Mouse (Mus musculus) cerebellum, adult 2 months (tissue): ENCODE measurements at regions not wholly inside any gene's neighbourhood (a gene's known extent, or its start where the extent isn't known, plus 50 kb on each side); places are given as distances from the start of the nearest gene placed in this dataset.

ENCODE experiments used
- CTCF ChIP-seq: fragments of 200-500 bp; IDR thresholded peaks from 2 replicates; pipeline ENCODE4 v1.5.1; 2011; ENCODE audit warnings: low read depth, mild to moderate bottlenecking, control low read depth, low read length, moderate library complexity, borderline replicate concordance; ENCODE audit not compliant: insufficient read depth
- POLR2A ChIP-seq: fragments of 200-500 bp; IDR thresholded peaks from 2 replicates; pipeline ENCODE4 v1.6.1; 2011; ENCODE audit warnings: low read length, control low read depth, borderline replicate concordance; ENCODE audit not compliant: insufficient read depth

DNA sequence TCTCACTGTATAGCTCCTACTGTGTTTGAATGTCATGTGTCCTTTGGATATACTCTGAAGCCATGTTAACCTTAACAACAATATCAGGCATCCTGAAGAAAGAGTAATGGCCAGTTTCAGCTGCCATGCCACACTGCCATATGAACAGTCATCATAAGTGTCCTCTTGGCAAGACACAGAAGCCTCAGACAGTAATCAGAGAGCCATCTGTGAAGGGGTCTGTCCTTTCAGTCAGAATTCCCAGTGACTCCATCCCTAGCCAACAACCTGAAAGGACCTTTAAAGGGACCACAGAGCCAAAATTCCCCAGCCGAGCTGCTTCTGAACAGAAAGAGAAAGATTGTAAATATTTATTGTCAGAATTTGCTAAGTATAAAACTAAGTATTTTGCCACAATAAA lies 63.9 kb upstream of the Plppr4 start:
- TF ChIP-seq CTCF, result no peak
- no peak for TF ChIP-seq POLR2A
